Mouse (Mus musculus) forebrain, embryonic 10.5 days (tissue): Measurements from ENCODE around the gene Cyyr1. TPM values are rescaled to one million over a fixed set of nuclear protein-coding genes. Genes with fewer than 3 reads are reported as not detected.

ENCODE experiments used
- DNase-seq: peaks from one replicate; pipeline ENCODE4 v3.0.0-alpha.2; 2017; ENCODE audit warnings: low spot score; ENCODE audit errors: extremely low spot score
- H3K27ac ChIP-seq: fragments of 300-500 bp; sonication (generic); 2 replicates; pipeline ENCODE4 v1.5.1; 2016; ENCODE audit warnings: mild to moderate bottlenecking
- H3K27me3 ChIP-seq: fragments of 300-500 bp; sonication (generic); 2 replicates; pipeline ENCODE4 v1.6.1; 2016; ENCODE audit warnings: mild to moderate bottlenecking; ENCODE audit not compliant: poor library complexity, severe bottlenecking
- H3K36me3 ChIP-seq: fragments of 300-500 bp; sonication (generic); replicated peaks from 2 replicates; pipeline ENCODE4 v1.6.1; 2016; ENCODE audit warnings: mild to moderate bottlenecking, moderate library complexity
- H3K4me1 ChIP-seq: fragments of 300-500 bp; sonication (generic); 2 replicates; pipeline ENCODE4 v1.6.1; 2016
- H3K4me3 ChIP-seq: fragments of 300-500 bp; sonication (generic); 2 replicates; pipeline ENCODE4 v1.5.1; 2016; ENCODE audit warnings: mild to moderate bottlenecking, moderate library complexity
- H3K9me3 ChIP-seq: fragments of 300-500 bp; sonication (generic); 2 replicates; pipeline ENCODE4 v1.6.1; 2016; ENCODE audit warnings: mild to moderate bottlenecking, moderate library complexity
- WGBS: fragments of 180-500 bp; shearing (Covaris S2); methylation state at CpG from one replicate; pipeline ENCODE4 v1.1.7; 2016; 5-methylcytosine and 5-hydroxymethylcytosine counted together
- polyA plus RNA-seq: library from polyadenylated mRNA; unstranded; fragments of >200 nt; fragmentation: Nextera tagmentation; extraction: Ambion mirVana; gene quantifications from 2 replicates; pipeline ENCODE4 v1.2.1, GENCODE M21; 2016

Cyyr1 gene
- polyA plus RNA-seq, 1 experiment from 2014 or later, result 4.1 TPM

- no peak for DNase-seq
- no peaks in the 10 kb centered on the region for H3K36me3 ChIP-seq
- no peaks in the 10 kb centered on the region for H3K9me3 ChIP-seq
- H3K4me3 ChIP-seq, result no peak overlapping the region
- H3K27me3 ChIP-seq, result no peaks in the 10 kb centered on the region
- H3K27ac ChIP-seq, result no peak overlapping the region
- WGBS, result 63% methylated on average over 12 of the region's 12 CpGs
- H3K4me1 ChIP-seq, result no peaks in the 10 kb centered on the region
These were observed 25.2 kb downstream of the Cyyr1 start for GRCm38 (mm10) chr16:85527743-85528620.

DNA sequence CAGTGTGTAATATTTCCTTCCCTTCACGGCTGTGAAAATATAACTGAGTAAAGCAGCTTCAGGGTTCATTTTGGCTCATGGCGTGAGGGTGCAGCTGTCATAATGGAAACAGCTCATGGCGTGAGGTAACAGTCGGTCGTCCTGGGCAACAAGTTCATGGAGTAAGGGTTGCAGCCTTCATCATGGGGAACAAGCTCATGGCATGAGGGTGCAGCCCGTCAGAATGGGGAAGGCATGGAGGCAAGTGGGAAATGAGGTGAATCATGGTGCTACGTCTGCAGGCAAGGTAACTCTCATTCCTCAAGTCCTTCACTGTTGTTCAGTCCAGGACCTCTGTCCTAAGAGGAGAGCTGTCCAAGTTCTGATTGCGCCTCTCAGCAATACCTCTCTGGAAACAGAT is 28.6 kb downstream of the Cyyr1 start:
- Histone ChIP-seq H3K36me3 (no peaks in the 10 kb centered on the region), H3K9me3 (no peaks in the 10 kb centered on the region), H3K4me1 (no peaks in the 10 kb centered on the region), H3K27me3 (no peaks in the 10 kb centered on the region), H3K4me3 (no peak overlapping the region), H3K27ac (no peak overlapping the region)
- WGBS, result 93% methylated on average over 8 of the region's 8 CpGs
- DNase-seq, result no peak

DNA sequence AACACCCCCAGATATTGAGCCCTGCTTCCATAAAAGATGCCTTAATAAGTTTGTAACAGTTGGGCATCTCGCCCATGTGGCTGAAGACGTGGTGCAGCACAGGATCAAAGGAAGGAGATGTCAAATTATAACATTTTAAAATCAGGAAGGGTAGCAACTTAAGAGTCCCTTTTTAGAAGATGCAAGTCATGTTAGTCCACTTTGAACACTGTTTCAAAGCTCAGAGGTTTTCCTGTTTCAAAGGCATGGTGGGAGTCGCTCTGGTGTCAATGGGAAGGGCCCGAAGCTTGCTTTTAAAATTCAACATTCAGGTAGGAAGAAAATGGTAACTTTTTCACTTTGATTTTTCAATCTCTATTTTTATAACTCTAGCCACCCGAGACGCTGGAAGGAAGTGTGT is 45.9 kb downstream of the Cyyr1 start:
- 96% methylated on average over 6 of the region's 6 CpGs for WGBS
- no peaks in the 10 kb centered on the region for H3K27me3 ChIP-seq
- no peak overlapping the region for H3K27ac ChIP-seq
- no peak for DNase-seq
- H3K9me3 ChIP-seq, result no peaks in the 10 kb centered on the region
- H3K36me3 ChIP-seq, result no peaks in the 10 kb centered on the region
- no peak overlapping the region for H3K4me3 ChIP-seq
- H3K4me1 ChIP-seq, result 0 out of 2 replicates have a peak, but pooled peaks cover 4% of the 10 kb centered on the region

DNA sequence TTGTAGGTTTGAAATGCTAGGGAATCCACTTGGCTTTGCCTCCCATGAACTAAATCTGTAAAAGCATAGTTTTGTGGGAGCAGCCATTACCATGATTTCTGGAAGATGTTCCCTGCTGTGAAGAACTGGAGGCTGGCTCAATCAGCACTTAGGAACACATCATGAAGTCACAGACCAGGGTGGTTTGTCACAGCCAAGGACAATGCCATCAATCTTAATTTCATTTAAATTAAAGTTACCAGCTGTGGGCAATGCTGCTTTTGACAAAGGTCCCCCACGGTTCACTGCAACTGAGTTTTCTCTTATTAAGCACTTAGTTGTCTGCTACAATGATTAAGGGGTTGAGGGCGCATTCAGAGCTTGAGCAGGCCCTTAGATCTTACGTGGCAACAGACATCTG is 48.1 kb downstream of the Cyyr1 start:
- Histone ChIP-seq H3K36me3 (no peaks in the 10 kb centered on the region), H3K4me3 (no peak overlapping the region), H3K27ac (no peak overlapping the region), H3K9me3 (no peaks in the 10 kb centered on the region), H3K27me3 (no peaks in the 10 kb centered on the region), H3K4me1 (0 out of 2 replicates have a peak, but pooled peaks cover 4% of the 10 kb centered on the region)
- WGBS, result 59% methylated on average over 3 of the region's 3 CpGs
- DNase-seq, result no peak

DNA sequence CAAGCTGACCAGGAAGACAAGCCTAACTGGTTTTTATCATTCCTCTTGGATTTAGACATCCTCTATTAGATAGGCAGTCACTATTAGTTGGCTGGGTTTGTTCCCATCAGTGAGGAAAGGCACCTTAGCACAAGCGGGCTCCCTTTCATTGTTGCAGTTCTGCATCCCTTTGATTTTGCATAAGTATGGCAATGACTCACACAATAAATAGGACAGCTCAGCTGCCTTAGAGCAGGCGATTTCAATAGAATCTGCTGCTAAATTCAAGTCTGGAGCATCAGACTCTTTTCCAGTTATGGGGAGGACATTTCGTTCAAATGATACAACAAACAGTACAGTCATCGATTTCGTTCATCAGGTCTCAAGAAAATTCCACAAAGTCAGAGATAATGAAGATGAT is 49.8 kb downstream of the Cyyr1 start:
- no peak overlapping the region for H3K4me3 ChIP-seq
- 78% methylated on average over 5 of the region's 5 CpGs for WGBS
- no peaks in the 10 kb centered on the region for H3K9me3 ChIP-seq
- H3K27me3 ChIP-seq, result no peaks in the 10 kb centered on the region
- DNase-seq, result no peak
- no peaks in the 10 kb centered on the region for H3K36me3 ChIP-seq
- H3K27ac ChIP-seq, result no peak overlapping the region
- 0 out of 2 replicates have a peak, but pooled peaks cover 4% of the 10 kb centered on the region for H3K4me1 ChIP-seq

DNA sequence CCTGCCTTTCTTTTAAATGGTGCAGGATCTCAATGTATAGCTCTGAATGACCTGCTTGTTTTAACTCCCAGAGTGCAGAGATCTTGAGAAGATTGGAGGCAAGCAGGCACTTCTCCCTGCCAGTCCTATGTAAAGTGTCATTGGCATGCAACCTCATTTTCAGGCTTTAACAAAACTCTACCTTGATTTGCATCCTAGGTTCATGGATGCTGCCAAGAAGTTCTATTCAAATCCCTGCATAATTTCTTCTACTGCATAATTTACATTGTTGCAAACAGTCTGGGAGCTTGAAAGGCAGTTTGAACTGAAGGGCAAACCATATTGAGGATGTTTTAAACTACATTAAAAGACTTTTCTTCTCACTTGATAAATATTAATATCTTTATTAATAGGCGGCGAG is 57.4 kb downstream of the Cyyr1 start:
- WGBS, result 95% methylated on average over 2 of the region's 2 CpGs
- Histone ChIP-seq H3K27ac (no peak overlapping the region), H3K9me3 (no peaks in the 10 kb centered on the region), H3K36me3 (no peaks in the 10 kb centered on the region), H3K4me3 (no peak overlapping the region), H3K27me3 (no peaks in the 10 kb centered on the region), H3K4me1 (no peaks in the 10 kb centered on the region)
- no peak for DNase-seq

DNA sequence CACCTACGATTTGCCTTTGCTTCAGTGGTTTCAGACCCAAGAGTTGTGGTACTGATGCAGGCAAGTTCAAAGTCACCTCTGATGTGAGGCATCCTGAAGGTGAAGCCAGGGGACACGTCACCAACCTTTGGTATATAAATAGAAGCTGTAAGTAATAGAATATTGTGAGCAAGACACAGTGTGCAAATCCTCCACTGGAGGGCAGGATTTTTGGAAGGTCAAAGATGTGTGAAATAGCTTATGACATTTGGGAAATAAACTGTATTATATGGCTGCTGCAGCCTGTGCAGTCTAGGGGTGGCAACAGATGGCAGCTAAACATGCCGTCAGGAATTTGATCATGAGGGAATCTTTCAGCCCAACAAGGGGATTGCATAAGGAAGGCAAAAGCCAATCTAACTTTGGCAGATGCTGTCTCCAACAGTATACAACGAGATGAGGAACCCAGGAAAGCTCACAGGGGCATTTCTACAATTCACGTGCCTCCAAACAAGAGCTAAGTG is 65.0 kb downstream of the Cyyr1 start:
- Histone ChIP-seq H3K27ac (no peak overlapping the region), H3K36me3 (no peaks in the 10 kb centered on the region), H3K4me1 (no peaks in the 10 kb centered on the region), H3K27me3 (no peaks in the 10 kb centered on the region), H3K4me3 (no peak overlapping the region), H3K9me3 (no peaks in the 10 kb centered on the region)
- WGBS, result 84% methylated on average over 5 of the region's 5 CpGs
- DNase-seq, result no peak

- H3K4me3 ChIP-seq, result no peak overlapping the region
- no peaks in the 10 kb centered on the region for H3K27me3 ChIP-seq
- H3K27ac ChIP-seq, result no peak overlapping the region
- 95% methylated on average over 7 of the region's 7 CpGs for WGBS
- DNase-seq, result no peak
- no peaks in the 10 kb centered on the region for H3K4me1 ChIP-seq
- H3K36me3 ChIP-seq, result no peaks in the 10 kb centered on the region
- no peaks in the 10 kb centered on the region for H3K9me3 ChIP-seq
These were observed 65.9 kb downstream of the Cyyr1 start for GRCm38 (mm10) chr16:85487266-85487665.

- no peak for DNase-seq
- 90% methylated on average over 4 of the region's 4 CpGs for WGBS
These were observed 68.6 kb downstream of the Cyyr1 start for GRCm38 (mm10) chr16:85484557-85484956.

DNA sequence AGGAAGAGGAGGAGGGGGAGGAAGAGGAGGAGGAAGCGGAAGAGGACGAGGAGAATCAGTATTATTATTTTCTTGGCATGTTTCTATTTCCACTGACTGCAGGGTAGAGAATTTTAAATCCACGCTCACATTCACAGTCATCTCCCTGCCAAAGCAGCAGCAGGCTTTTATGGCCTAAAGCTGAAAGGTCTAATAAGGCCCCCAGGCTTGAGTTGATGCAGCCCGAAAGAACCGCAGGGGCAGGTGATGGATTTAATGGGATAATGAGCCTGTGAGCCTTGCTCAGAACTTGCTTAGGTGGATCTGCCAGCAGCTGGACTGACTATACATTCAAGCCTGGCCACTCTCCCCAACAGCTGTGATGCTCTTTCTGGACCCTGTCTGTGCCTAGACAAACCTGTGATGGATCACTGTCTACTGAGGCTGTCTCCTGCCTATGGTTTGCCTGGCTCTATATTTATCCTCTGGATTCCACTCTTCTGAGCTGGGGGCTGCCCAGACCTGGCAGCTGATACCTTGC is 78.6 kb downstream of the Cyyr1 start:
- H3K27ac ChIP-seq, result no peak overlapping the region
- DNase-seq, result no peak
- no peaks in the 10 kb centered on the region for H3K9me3 ChIP-seq
- H3K27me3 ChIP-seq, result no peaks in the 10 kb centered on the region
- WGBS, result 77% methylated on average over 5 of the region's 5 CpGs
- 0 out of 2 replicates have a peak, but pooled peaks cover 4% of the 10 kb centered on the region for H3K4me1 ChIP-seq
- H3K36me3 ChIP-seq, result no peaks in the 10 kb centered on the region
- H3K4me3 ChIP-seq, result no peak overlapping the region

More at GRCm38 (mm10) chr16:85484557-85484956, 68.6 kb downstream of the Cyyr1 start:
- Histone ChIP-seq H3K36me3 (no peaks in the 10 kb centered on the region), H3K27ac (no peak overlapping the region), H3K27me3 (no peaks in the 10 kb centered on the region), H3K9me3 (no peaks in the 10 kb centered on the region), H3K4me1 (no peaks in the 10 kb centered on the region), H3K4me3 (no peak overlapping the region)

DNA sequence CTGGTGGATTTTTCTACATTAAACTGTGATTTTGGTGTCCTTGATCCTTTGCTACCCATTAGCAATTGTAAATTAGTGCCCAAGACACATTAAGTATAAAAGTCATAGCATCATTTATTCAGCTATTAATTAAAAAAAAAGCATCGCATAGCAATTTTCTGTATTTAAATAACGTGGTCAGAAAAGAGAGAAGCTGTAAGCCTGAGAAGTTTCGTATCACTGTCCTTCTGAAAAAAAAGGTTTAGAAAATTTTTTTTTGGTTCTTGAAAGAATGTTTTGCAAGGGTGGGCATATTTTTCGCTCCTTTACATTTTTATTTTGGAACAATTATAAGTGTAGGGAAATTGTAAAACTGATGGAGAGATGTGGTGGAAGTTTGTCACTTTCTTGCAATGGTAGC is 83.1 kb downstream of the Cyyr1 start:
- no peak for DNase-seq
- Histone ChIP-seq H3K27ac (no peak overlapping the region), H3K36me3 (no peaks in the 10 kb centered on the region), H3K4me3 (no peak overlapping the region), H3K9me3 (no peaks in the 10 kb centered on the region), H3K4me1 (0 out of 2 replicates have a peak, but pooled peaks cover 4% of the 10 kb centered on the region), H3K27me3 (no peaks in the 10 kb centered on the region)
- WGBS, result 94% methylated on average over 4 of the region's 4 CpGs

GRCm38 (mm10) chr16:85455043-85455442 is 98.2 kb downstream of the Cyyr1 start:
- H3K4me3 ChIP-seq, result no peak overlapping the region
- no peaks in the 10 kb centered on the region for H3K36me3 ChIP-seq
- H3K27ac ChIP-seq, result no peak overlapping the region
- no peak for DNase-seq
- H3K4me1 ChIP-seq, result no peaks in the 10 kb centered on the region
- WGBS, result 84% methylated on average over 1 of the region's 1 CpGs
- no peaks in the 10 kb centered on the region for H3K9me3 ChIP-seq
- no peaks in the 10 kb centered on the region for H3K27me3 ChIP-seq

DNA sequence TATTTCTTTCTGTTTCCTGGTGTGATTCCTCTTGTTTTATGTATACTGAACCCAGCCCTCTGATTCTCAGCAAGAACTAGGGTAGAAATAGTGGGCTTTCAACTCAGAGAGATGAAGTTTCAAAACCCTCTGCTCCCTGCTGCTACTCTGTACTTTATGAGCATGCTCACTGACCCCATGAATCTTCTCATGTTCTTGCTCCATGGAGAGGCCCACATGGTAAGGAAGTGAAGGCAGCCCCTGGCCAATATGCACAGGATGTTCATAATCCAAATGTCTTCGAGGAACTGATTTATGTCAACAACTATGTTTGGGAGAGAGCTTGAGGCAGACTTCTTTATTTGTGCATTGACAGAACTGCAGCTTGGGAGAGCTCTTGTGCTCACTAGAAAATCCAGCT is 106.9 kb downstream of the Cyyr1 start:
- DNase-seq, result no peak

More for the DNA sequence above, 106.9 kb downstream of the Cyyr1 start:
- no peaks in the 10 kb centered on the region for H3K9me3 ChIP-seq
- H3K4me3 ChIP-seq, result no peak overlapping the region
- no peaks in the 10 kb centered on the region for H3K4me1 ChIP-seq
- no peaks in the 10 kb centered on the region for H3K27me3 ChIP-seq
- H3K27ac ChIP-seq, result no peak overlapping the region
- H3K36me3 ChIP-seq, result no peaks in the 10 kb centered on the region
- 93% methylated on average over 1 of the region's 1 CpGs for WGBS
